Mouse (Mus musculus) forebrain, embryonic 13.5 days (tissue): ENCODE results near the gene Tox3. TPM values are rescaled to one million over a fixed set of nuclear protein-coding genes. Genes with fewer than 3 reads are reported as not detected.

Experiments
- ATAC-seq: fragments of 200-750 bp; cut with Nextera tagmentation; 2 replicates; pipeline ENCODE4 v1.8.0; 2017
- H3K27ac ChIP-seq: fragments of 300-500 bp; sonication (generic); 2 replicates; pipeline ENCODE4 v1.5.1; 2015; ENCODE audit warnings: inconsistent platforms, mild to moderate bottlenecking, moderate library complexity
- H3K27me3 ChIP-seq: fragments of 300-500 bp; sonication (generic); 2 replicates; pipeline ENCODE4 v1.6.1; 2015; ENCODE audit warnings: mild to moderate bottlenecking, inconsistent platforms
- H3K36me3 ChIP-seq: fragments of 300-500 bp; sonication (generic); 2 replicates; pipeline ENCODE4 v1.6.1; 2015; ENCODE audit warnings: mild to moderate bottlenecking, inconsistent platforms; ENCODE audit not compliant: poor library complexity, severe bottlenecking
- H3K4me1 ChIP-seq: fragments of 300-500 bp; sonication (generic); 2 replicates; pipeline ENCODE4 v1.6.1; 2015; ENCODE audit warnings: inconsistent platforms
- H3K4me2 ChIP-seq: fragments of 300-500 bp; sonication (generic); 2 replicates; pipeline ENCODE4 v1.6.1; 2015; ENCODE audit warnings: inconsistent platforms, mild to moderate bottlenecking, moderate library complexity
- H3K4me3 ChIP-seq: fragments of 300-500 bp; sonication (generic); 2 replicates; pipeline ENCODE4 v1.5.1; 2015; ENCODE audit warnings: mild to moderate bottlenecking, inconsistent platforms
- H3K9ac ChIP-seq: fragments of 300-500 bp; sonication (generic); 2 replicates; pipeline ENCODE4 v1.6.1; 2015; ENCODE audit warnings: mild to moderate bottlenecking, inconsistent platforms
- H3K9me3 ChIP-seq: fragments of 300-500 bp; sonication (generic); replicated peaks from 2 replicates; pipeline ENCODE4 v1.6.1; 2016; ENCODE audit warnings: inconsistent platforms
- WGBS: fragments of 180-500 bp; shearing (Covaris S2); methylation state at CpG from one replicate; pipeline ENCODE4 v1.1.7; 2015; 5-methylcytosine and 5-hydroxymethylcytosine counted together
- polyA plus RNA-seq: library from polyadenylated mRNA; unstranded; fragments of >200 nt; fragmentation: Nextera tagmentation; extraction: Ambion mirVana; gene quantifications from 2 replicates; pipeline ENCODE4 v1.2.1, GENCODE M21; 2015

Tox3 gene
- polyA plus RNA-seq, 1 experiment from 2014 or later = 27.6 TPM

DNA sequence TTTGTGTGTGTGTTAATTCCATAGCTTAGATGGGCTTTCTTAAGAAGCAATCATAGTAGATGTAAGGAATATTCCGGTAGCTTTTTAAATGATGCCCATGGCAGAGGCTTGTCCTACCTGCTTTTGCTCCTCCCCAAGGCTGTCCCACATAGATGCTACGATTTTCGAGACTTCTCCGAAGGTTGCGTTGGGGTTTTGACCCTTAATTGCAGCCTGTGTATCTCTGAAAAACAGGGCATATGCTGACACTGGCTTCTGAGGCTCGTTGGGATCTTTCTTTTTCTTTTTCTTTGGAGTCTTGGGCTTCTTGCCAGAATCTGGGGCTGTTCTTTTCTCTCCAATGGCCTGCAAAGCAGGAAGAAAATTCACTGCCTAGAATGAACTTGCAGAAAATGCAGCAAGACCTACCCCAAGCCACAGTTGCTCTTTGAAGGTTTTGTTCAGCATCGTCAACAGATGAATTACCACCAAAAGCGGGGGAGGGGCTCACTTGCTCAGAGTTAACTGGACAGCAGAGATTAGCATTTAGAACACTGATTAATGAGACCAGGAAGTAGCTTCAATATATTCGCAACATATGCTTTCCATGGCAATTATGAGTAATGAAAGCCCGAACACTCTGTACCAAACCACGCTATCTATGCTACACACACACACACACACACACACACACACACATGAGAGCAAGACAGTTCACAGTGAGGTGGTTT lies 93.8 kb downstream of the Tox3 start:
- Histone ChIP-seq H3K4me2 (peak overlapping the region; percentile 12; the same call in 1 of the 2 replicates), H3K4me1 (peaks cover 32% of the 10 kb centered on the region), H3K9ac (no peak overlapping the region), H3K4me3 (no peak overlapping the region), H3K36me3 (peaks cover 44% of the 10 kb centered on the region), H3K27ac (peak overlapping the region; percentile 71), H3K9me3 (no peaks in the 10 kb centered on the region), H3K27me3 (no peaks in the 10 kb centered on the region)
- 9% methylated on average over 11 of the region's 11 CpGs for WGBS
- ATAC-seq = peak; percentile 83

DNA sequence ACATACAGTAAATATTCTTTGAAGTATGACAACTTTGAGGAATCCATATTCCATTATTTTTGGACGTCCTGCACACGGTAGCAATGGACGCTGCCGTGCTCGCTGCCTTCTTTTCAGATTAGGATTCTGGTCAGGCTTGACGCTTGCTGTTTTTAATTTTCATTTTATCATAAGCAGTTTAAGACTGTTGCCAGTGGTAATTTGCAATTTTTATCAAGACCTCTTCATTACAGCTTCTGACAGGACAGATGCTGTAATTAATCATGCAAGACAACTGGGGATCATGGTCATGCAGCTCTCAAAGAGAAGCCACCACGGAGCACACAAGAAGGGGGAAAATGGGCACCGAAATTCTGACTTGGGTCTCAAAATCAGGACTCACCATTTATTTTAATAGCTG lies 101.8 kb downstream of the Tox3 start:
- no peak overlapping the region for H3K4me3 ChIP-seq
- no peak overlapping the region for H3K9ac ChIP-seq
- no peak for ATAC-seq
- H3K27me3 ChIP-seq = 0 out of 2 replicates have a peak, but pooled peaks cover 4% of the 10 kb centered on the region
- WGBS = 62% methylated on average over 8 of the region's 8 CpGs
- H3K4me1 ChIP-seq = peaks cover 57% of the 10 kb centered on the region
- H3K27ac ChIP-seq = 0 out of 2 replicates have a peak overlapping the region, but pooled peaks have one; percentile 44
- H3K36me3 ChIP-seq = peaks cover 29% of the 10 kb centered on the region
- no peak overlapping the region for H3K4me2 ChIP-seq
- no peaks in the 10 kb centered on the region for H3K9me3 ChIP-seq

DNA sequence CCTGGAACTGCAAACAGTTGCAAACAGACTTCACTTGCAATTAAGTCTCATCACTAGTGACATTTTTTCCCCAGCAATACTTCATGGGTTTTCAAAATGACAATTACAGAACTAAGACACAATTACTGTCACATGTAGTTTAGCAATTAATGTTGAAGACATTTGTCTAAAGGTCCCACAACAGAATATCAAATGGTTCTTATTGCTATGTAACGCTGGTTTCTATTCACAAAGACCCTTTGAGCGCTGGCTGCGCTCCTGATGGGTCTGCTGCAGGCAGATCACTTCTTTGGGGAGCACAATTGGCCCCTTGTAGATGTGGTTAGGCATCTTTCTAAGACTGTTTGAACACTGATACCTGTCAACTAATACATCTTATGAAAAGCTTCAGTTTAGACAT lies 102.3 kb downstream of the Tox3 start:
- Histone ChIP-seq H3K27me3 (0 out of 2 replicates have a peak, but pooled peaks cover 4% of the 10 kb centered on the region), H3K27ac (no peak overlapping the region), H3K4me1 (peaks cover 62% of the 10 kb centered on the region), H3K4me3 (no peak overlapping the region), H3K36me3 (peaks cover 24% of the 10 kb centered on the region), H3K4me2 (no peak overlapping the region), H3K9ac (no peak overlapping the region), H3K9me3 (no peaks in the 10 kb centered on the region)
- ATAC-seq = no peak
- WGBS = 18% methylated on average over 3 of the region's 3 CpGs

DNA sequence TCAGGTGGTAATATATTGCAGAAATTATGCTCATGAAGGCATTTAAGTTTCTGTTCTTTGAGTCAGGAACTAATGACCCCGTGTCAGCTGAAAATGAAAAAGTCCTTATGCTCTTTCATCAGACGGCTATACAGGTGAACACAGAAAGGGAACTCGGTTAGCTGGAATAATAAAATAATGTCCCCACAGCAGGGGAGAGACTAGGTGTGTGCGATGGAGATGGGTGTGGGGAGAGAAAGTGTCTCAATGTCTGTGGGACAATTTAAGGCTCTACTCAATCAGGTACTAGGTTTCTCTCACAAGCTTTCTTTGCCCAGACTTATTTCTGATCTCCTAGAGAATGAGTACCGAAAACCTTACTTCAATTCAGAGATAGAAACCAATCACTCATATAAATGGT lies 103.0 kb downstream of the Tox3 start:
- 30% methylated on average over 5 of the region's 5 CpGs for WGBS
- Histone ChIP-seq H3K4me1 (peaks cover 62% of the 10 kb centered on the region), H3K9ac (no peak overlapping the region), H3K27me3 (0 out of 2 replicates have a peak, but pooled peaks cover 4% of the 10 kb centered on the region), H3K36me3 (peaks cover 19% of the 10 kb centered on the region), H3K27ac (peak overlapping the region; percentile 79), H3K4me2 (peak overlapping the region; percentile 29), H3K4me3 (no peak overlapping the region), H3K9me3 (no peaks in the 10 kb centered on the region)
- ATAC-seq = 0 out of 2 replicates have a peak, but pooled peaks have one; percentile 5

DNA sequence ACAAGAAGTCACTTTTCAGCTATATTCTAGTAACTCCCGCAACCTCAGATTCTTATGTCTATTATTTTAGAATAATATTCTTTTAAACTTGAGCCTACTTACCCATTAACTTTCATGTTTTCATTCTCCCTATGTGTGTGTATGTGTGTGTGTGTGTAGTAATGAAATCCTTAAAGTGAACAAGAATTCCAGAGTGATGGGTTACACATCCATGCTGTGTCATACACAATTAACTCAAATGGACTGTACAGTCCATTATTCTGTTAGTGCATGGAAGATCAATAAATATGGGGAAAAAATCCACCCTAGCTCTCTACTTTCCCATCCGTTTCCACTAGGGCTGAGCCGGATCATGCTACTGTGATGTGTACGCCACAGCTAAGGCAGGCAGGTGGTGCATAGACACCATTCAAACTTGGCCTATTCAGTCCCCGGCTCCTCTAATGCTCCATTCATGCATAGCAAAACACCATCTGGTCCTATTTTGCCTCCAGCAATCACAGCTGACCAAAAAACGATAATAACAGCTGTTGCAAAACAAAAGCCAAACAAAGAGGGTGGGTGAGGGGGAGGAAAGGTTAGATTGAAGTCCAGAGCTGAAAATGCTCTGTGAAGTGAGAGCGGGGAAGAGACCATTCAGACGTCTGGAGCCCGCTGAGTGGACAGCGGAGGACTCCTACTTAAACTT lies 103.5 kb downstream of the Tox3 start:
- peaks cover 62% of the 10 kb centered on the region for H3K4me1 ChIP-seq

DNA sequence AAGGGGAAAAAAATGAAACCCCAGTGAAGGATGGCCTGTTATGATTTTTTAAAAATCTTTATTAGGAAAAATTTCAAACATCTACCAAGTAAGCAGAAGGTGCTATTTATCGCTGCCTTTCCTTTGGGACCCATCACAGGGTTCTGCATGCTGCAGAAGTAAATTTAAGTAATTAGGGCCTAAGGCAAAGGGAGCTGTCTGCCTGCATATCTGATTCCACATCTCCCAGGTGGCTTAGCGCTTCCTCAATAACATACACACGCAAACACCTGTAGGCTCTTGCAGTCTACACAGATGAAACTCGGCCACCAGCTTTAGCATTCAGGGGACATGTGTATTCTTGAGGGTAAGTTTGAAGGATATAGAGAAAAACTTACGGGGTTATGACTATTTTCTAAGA lies 104.2 kb downstream of the Tox3 start:
- H3K27me3 ChIP-seq = peaks cover 4% of the 10 kb centered on the region; the same call in 1 of the 2 replicates
- 90% methylated on average over 5 of the region's 5 CpGs for WGBS
- H3K4me1 ChIP-seq = peaks cover 62% of the 10 kb centered on the region
- H3K9ac ChIP-seq = no peak overlapping the region
- H3K9me3 ChIP-seq = no peaks in the 10 kb centered on the region
- no peak for ATAC-seq
- H3K4me2 ChIP-seq = no peak overlapping the region
- H3K4me3 ChIP-seq = no peak overlapping the region
- H3K36me3 ChIP-seq = peaks cover 12% of the 10 kb centered on the region
- H3K27ac ChIP-seq = no peak overlapping the region

More for the DNA sequence above, 103.5 kb downstream of the Tox3 start:
- Histone ChIP-seq H3K27me3 (0 out of 2 replicates have a peak, but pooled peaks cover 4% of the 10 kb centered on the region), H3K9ac (no peak overlapping the region), H3K36me3 (peaks cover 17% of the 10 kb centered on the region), H3K27ac (peak overlapping the region; percentile 79), H3K4me2 (peak overlapping the region; percentile 29), H3K4me3 (no peak overlapping the region), H3K9me3 (no peaks in the 10 kb centered on the region)
- WGBS = 12% methylated on average over 10 of the region's 10 CpGs
- ATAC-seq = peak; percentile 96

DNA sequence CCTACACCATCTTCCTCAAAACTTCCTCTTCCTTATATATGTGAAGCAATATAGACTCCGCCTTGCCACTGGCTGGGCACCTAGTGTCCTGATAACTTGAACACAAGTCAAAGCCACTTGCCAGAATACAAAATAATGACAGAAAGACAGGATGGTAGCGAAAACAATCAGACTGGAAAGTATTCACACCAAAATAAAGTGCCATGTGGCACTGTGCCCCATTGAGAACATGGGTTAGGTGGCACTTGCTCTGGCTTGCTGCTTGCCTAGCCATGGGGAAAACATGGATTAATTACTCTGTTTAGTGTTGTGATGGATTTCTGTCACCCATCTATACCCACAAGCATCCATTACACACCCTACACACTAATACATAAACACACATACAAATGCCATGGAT lies 105.8 kb downstream of the Tox3 start:
- no peak overlapping the region for H3K4me2 ChIP-seq
- no peak for ATAC-seq
- no peaks in the 10 kb centered on the region; the same call in 1 of the 2 replicates for H3K27me3 ChIP-seq
- H3K27ac ChIP-seq = no peak overlapping the region
- H3K4me1 ChIP-seq = peaks cover 56% of the 10 kb centered on the region
- H3K9ac ChIP-seq = no peak overlapping the region
- 83% methylated on average over 2 of the region's 2 CpGs for WGBS
- H3K9me3 ChIP-seq = no peaks in the 10 kb centered on the region
- H3K36me3 ChIP-seq = no peaks in the 10 kb centered on the region
- H3K4me3 ChIP-seq = no peak overlapping the region

DNA sequence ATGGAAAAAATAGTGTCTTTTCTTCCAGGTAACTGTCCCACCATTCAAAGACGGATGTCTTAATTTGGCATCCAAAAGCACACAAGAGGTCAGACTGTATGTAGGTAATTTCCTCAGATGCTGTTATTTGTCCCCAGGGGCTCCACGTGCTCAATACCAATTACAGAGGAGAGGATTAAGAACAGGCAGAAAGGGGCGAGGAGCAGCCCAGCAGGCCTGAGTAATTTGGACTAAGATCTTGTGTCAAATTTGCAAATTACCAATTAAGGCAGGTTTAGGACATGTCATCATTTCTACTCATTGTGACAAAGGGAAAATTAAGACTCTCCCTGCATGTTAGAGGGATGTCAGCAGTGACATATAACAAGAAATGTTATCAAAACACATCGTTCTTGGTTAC lies 106.7 kb downstream of the Tox3 start:
- Histone ChIP-seq H3K9me3 (no peaks in the 10 kb centered on the region), H3K36me3 (no peaks in the 10 kb centered on the region), H3K4me2 (no peak overlapping the region), H3K27me3 (no peaks in the 10 kb centered on the region; the same call in 1 of the 2 replicates), H3K27ac (no peak overlapping the region), H3K4me3 (no peak overlapping the region), H3K9ac (no peak overlapping the region), H3K4me1 (peaks cover 51% of the 10 kb centered on the region)
- WGBS = 20% methylated on average over 4 of the region's 4 CpGs
- no peak for ATAC-seq

DNA sequence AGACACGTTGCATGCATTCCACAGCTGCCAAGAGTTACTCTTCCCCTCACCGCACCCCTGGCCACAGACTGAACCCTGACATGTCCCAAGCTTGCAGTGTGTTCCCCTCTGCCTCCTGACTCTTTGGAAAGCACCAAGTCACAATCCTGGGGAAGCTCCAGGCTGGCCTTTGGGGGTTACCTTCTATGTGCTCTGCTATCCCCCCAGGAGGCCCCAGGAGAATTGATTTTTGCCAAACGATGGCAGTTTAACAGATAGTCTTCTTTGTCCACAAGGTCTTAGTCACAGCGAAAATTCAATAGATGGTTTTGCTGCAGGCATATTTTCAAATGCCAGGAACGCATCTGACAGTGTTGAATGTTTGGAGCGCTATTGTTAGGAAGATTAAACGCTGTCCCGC lies 115.6 kb downstream of the Tox3 start:
- 53% methylated on average over 8 of the region's 8 CpGs for WGBS
- H3K27me3 ChIP-seq = 0 out of 2 replicates have a peak, but pooled peaks cover 3% of the 10 kb centered on the region
- H3K4me3 ChIP-seq = no peak overlapping the region
- H3K4me2 ChIP-seq = no peak overlapping the region
- H3K4me1 ChIP-seq = peaks cover 6% of the 10 kb centered on the region; the same call in 1 of the 2 replicates
- no peak for ATAC-seq
- no peak overlapping the region for H3K9ac ChIP-seq
- H3K36me3 ChIP-seq = no peaks in the 10 kb centered on the region
- no peak overlapping the region for H3K27ac ChIP-seq
- H3K9me3 ChIP-seq = no peaks in the 10 kb centered on the region

DNA sequence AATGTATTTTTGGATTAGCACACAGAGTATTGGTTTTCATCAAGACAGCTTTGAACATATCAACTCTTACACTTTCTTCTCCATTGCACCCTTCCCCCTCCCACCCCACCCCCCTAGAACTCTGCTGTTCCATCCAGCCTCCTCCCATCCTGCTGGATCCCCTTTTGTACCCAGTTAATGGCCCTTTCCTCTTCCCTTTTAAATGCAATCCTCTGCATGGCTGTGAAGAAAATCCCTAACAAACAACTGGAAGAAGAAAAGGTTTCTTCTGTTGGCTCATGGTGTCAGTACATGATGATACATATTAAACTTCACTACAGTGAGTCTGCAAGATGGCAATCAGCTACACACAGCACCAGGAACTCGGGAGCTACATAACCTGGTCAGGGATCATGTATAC lies 124.0 kb downstream of the Tox3 start:
- WGBS = 83% methylated on average over 1 of the region's 1 CpGs
- H3K4me1 ChIP-seq = no peaks in the 10 kb centered on the region

DNA sequence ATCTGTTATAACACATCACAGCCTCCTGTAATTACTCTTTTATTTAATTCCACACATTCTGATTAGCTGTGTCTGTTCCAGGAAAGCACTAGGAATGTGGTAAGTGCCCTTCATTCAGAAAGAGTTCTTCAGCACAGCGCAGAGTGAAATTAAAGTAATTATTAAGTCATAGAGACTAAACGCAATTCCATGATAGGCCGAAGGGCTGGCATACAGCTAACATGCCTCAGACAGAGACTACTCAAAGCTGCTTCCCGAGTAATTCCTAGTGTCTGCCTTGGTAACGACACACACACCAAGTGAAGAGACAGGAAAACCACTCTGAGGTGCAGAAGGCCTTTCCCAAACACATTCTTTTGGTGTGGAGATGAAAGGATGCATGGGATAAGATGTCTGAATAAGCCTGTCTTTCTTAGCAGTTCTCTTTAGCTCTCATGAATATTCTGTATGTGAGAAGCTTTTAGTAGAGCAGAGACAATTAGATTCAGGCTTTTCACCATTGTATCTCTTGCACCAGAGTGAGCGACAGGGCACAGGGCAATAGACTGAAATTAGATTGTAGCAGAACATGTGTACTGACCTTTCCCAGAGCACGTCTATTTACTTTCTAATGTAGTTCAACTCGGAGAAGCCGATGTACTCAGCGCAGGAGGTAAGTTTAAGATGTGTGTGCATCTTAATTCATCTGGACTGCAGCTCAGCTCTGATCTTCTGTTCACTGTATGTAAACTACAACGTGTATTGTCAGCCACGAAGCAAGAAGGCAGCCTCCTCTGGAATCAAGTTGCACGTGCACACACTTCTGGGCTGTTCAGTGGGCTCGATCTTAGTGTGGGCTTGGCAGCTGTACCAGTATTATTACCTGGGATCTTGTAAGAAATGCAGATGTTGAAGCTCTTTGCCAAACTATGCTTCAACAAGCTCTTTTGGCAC lies 138.8 kb downstream of the Tox3 start:
- Histone ChIP-seq H3K9me3 (no peaks in the 10 kb centered on the region), H3K4me1 (peaks cover 21% of the 10 kb centered on the region), H3K36me3 (no peaks in the 10 kb centered on the region), H3K27me3 (no peaks in the 10 kb centered on the region), H3K27ac (peak overlapping the region; percentile 42; the same call in 1 of the 2 replicates), H3K4me3 (no peak overlapping the region), H3K9ac (no peak overlapping the region), H3K4me2 (peak overlapping the region; percentile 12; the same call in 1 of the 2 replicates)
- peak; percentile 66; the same call in 1 of the 2 replicates for ATAC-seq
- 21% methylated on average over 14 of the region's 14 CpGs for WGBS

More for the DNA sequence above, 124.0 kb downstream of the Tox3 start:
- ATAC-seq = no peak
- Histone ChIP-seq H3K27me3 (no peaks in the 10 kb centered on the region), H3K9me3 (no peaks in the 10 kb centered on the region), H3K4me2 (no peak overlapping the region), H3K27ac (no peak overlapping the region), H3K4me3 (no peak overlapping the region), H3K9ac (no peak overlapping the region), H3K36me3 (no peaks in the 10 kb centered on the region)
